Mouse (Mus musculus) limb, embryonic 13.5 days (tissue): ENCODE measurements around the gene Coa3. TPM values are rescaled to one million over a fixed set of nuclear protein-coding genes. Genes with fewer than 3 reads are reported as not detected.

Experiments used
- ATAC-seq: fragments of 200-750 bp; cut with Nextera tagmentation; 2 replicates; pipeline ENCODE4 v1.8.0; 2017; ENCODE audit warnings: low read depth, moderate number of reproducible peaks, moderate TSS enrichment; ENCODE audit not compliant: low FRiP score
- H3K27ac ChIP-seq: fragments of 300-500 bp; sonication (generic); 2 replicates; pipeline ENCODE4 v1.5.1; 2015; ENCODE audit warnings: inconsistent platforms, mild to moderate bottlenecking, moderate library complexity
- H3K27me3 ChIP-seq: fragments of 300-500 bp; sonication (generic); 2 replicates; pipeline ENCODE4 v1.6.1; 2015; ENCODE audit warnings: mild to moderate bottlenecking, inconsistent platforms
- H3K36me3 ChIP-seq: fragments of 300-500 bp; sonication (generic); 2 replicates; pipeline ENCODE4 v1.6.1; 2015; ENCODE audit warnings: inconsistent platforms, mild to moderate bottlenecking, moderate library complexity
- H3K4me1 ChIP-seq: fragments of 300-500 bp; sonication (generic); 2 replicates; pipeline ENCODE4 v1.6.1; 2015; ENCODE audit warnings: inconsistent platforms
- H3K4me2 ChIP-seq: fragments of 300-500 bp; sonication (generic); replicated peaks from 2 replicates; pipeline ENCODE4 v1.6.1; 2015; ENCODE audit warnings: inconsistent platforms, mild to moderate bottlenecking, moderate library complexity
- H3K4me3 ChIP-seq: fragments of 300-500 bp; sonication (generic); 2 replicates; pipeline ENCODE4 v1.5.1; 2015; ENCODE audit warnings: moderate library complexity, mild to moderate bottlenecking, inconsistent platforms
- H3K9ac ChIP-seq: fragments of 300-500 bp; sonication (generic); 2 replicates; pipeline ENCODE4 v1.6.1; 2015; ENCODE audit warnings: mild to moderate bottlenecking, inconsistent platforms
- H3K9me3 ChIP-seq: fragments of 300-500 bp; sonication (generic); 2 replicates; pipeline ENCODE4 v1.6.1; 2016; ENCODE audit warnings: inconsistent platforms
- WGBS: fragments of 180-500 bp; shearing (Covaris S2); methylation state at CpG from one replicate; pipeline ENCODE4 v1.1.7; 2015; 5-methylcytosine and 5-hydroxymethylcytosine counted together
- polyA plus RNA-seq: library from polyadenylated mRNA; unstranded; fragments of >200 nt; fragmentation: Nextera tagmentation; extraction: Ambion mirVana; gene quantifications from 2 replicates; pipeline ENCODE4 v1.2.1, GENCODE M21; 2015

Coa3 gene
- polyA plus RNA-seq, 1 experiment from 2014 or later: 175 TPM

- Histone ChIP-seq H3K9me3 (no peaks in the 10 kb centered on the region), H3K9ac (no peak overlapping the region), H3K4me2 (no peak overlapping the region), H3K4me3 (no peak overlapping the region), H3K36me3 (no peaks in the 10 kb centered on the region), H3K27ac (no peak overlapping the region), H3K4me1 (no peaks in the 10 kb centered on the region), H3K27me3 (0 out of 2 replicates have a peak, but pooled peaks cover 5% of the 10 kb centered on the region)
- 84% methylated on average over 3 of the region's 3 CpGs for WGBS
- no peak for ATAC-seq
These were observed 32.2 kb upstream of the Coa3 start for GRCm38 (mm10) chr11:101311083-101311482.

- Histone ChIP-seq H3K36me3 (no peaks in the 10 kb centered on the region), H3K27ac (no peak overlapping the region), H3K27me3 (0 out of 2 replicates have a peak, but pooled peaks cover 5% of the 10 kb centered on the region), H3K9ac (no peak overlapping the region), H3K4me3 (no peak overlapping the region), H3K4me1 (no peaks in the 10 kb centered on the region), H3K9me3 (no peaks in the 10 kb centered on the region), H3K4me2 (no peak overlapping the region)
- no peak for ATAC-seq
- whole genome bisulfite sequencing: 35% methylated on average over 5 of the region's 5 CpGs
These were observed 28.8 kb upstream of the Coa3 start for GRCm38 (mm10) chr11:101307744-101308143.

- Histone ChIP-seq H3K4me2 (peak within 1 kb of the TSS; percentile 99), H3K27me3 (no peaks in the 10 kb centered on the region), H3K9me3 (no peaks in the 10 kb centered on the region), H3K27ac (peak within 1 kb of the TSS; percentile 44; the same call in 1 of the 2 replicates), H3K9ac (peak within 1 kb of the TSS; percentile 93), H3K4me1 (peaks cover 16% of the 10 kb centered on the region), H3K4me3 (peak within 1 kb of the TSS; percentile 93), H3K36me3 (peaks cover 15% of the 10 kb centered on the region)
- peak; percentile 94 for ATAC-seq
- 5% methylated on average over 39 of the region's 39 CpGs for WGBS
These were observed 23.3 kb upstream of the Coa3 start, which contains the start of gene Becn1 for GRCm38 (mm10) chr11:101302004-101302798. TSS of gene Becn1 (minus strand) at chr11:101302286.

GRCm38 (mm10) chr11:101301299-101302003 is 22.5 kb upstream of the Coa3 start:
- H3K9ac ChIP-seq: peak overlapping the region; percentile 93
- peaks cover 15% of the 10 kb centered on the region for H3K36me3 ChIP-seq
- WGBS: 11% methylated on average over 26 of the region's 26 CpGs
- H3K27me3 ChIP-seq: no peaks in the 10 kb centered on the region
- ATAC-seq: peak; percentile 17
- peak overlapping the region; percentile 44; the same call in 1 of the 2 replicates for H3K27ac ChIP-seq
- peak overlapping the region; percentile 99 for H3K4me2 ChIP-seq
- H3K9me3 ChIP-seq: no peaks in the 10 kb centered on the region
- H3K4me3 ChIP-seq: peak overlapping the region; percentile 93
- H3K4me1 ChIP-seq: peaks cover 16% of the 10 kb centered on the region

GRCm38 (mm10) chr11:101300881-101301280 is 22.0 kb upstream of the Coa3 start:
- Histone ChIP-seq H3K36me3 (peaks cover 15% of the 10 kb centered on the region), H3K27ac (no peak overlapping the region), H3K27me3 (no peaks in the 10 kb centered on the region), H3K9me3 (no peaks in the 10 kb centered on the region), H3K4me1 (peaks cover 16% of the 10 kb centered on the region), H3K9ac (peak overlapping the region; percentile 93), H3K4me3 (peak overlapping the region; percentile 93), H3K4me2 (peak overlapping the region; percentile 99)
- ATAC-seq: no peak
- 69% methylated on average over 7 of the region's 7 CpGs for WGBS

- no peaks in the 10 kb centered on the region for H3K27me3 ChIP-seq
- no peaks in the 10 kb centered on the region for H3K9me3 ChIP-seq
- no peak overlapping the region for H3K27ac ChIP-seq
- WGBS: 92% methylated on average over 8 of the region's 8 CpGs
- ATAC-seq: no peak
- H3K36me3 ChIP-seq: peaks cover 69% of the 10 kb centered on the region
- H3K4me2 ChIP-seq: no peak overlapping the region
- H3K4me1 ChIP-seq: peaks cover 1% of the 10 kb centered on the region
- no peak overlapping the region for H3K9ac ChIP-seq
- H3K4me3 ChIP-seq: no peak overlapping the region
These were observed 16.3 kb upstream of the Coa3 start for GRCm38 (mm10) chr11:101295191-101295590.

- H3K9me3 ChIP-seq: no peaks in the 10 kb centered on the region
- WGBS: 94% methylated on average over 8 of the region's 8 CpGs
These were observed 12.3 kb upstream of the Coa3 start for GRCm38 (mm10) chr11:101291231-101291630.

GRCm38 (mm10) chr11:101287306-101287705 is 8.4 kb upstream of the Coa3 start:
- Histone ChIP-seq H3K27ac (no peak overlapping the region), H3K4me3 (no peak overlapping the region), H3K9ac (no peak overlapping the region), H3K36me3 (peaks cover 58% of the 10 kb centered on the region), H3K4me2 (no peak overlapping the region), H3K27me3 (no peaks in the 10 kb centered on the region), H3K9me3 (no peaks in the 10 kb centered on the region), H3K4me1 (no peaks in the 10 kb centered on the region)
- ATAC-seq: no peak
- WGBS: 87% methylated on average over 9 of the region's 9 CpGs

More at GRCm38 (mm10) chr11:101291231-101291630, 12.3 kb upstream of the Coa3 start:
- Histone ChIP-seq H3K27me3 (no peaks in the 10 kb centered on the region), H3K4me3 (no peak overlapping the region), H3K4me1 (no peaks in the 10 kb centered on the region), H3K27ac (no peak overlapping the region), H3K9ac (no peak overlapping the region), H3K4me2 (no peak overlapping the region), H3K36me3 (peaks cover 86% of the 10 kb centered on the region)
- ATAC-seq: no peak

GRCm38 (mm10) chr11:101283805-101284204 is 4.9 kb upstream of the Coa3 start:
- Histone ChIP-seq H3K36me3 (peaks cover 23% of the 10 kb centered on the region), H3K9ac (no peak overlapping the region), H3K27me3 (0 out of 2 replicates have a peak, but pooled peaks cover 4% of the 10 kb centered on the region), H3K27ac (no peak overlapping the region), H3K4me1 (peaks cover 6% of the 10 kb centered on the region; the same call in 1 of the 2 replicates), H3K4me2 (no peak overlapping the region), H3K4me3 (no peak overlapping the region), H3K9me3 (no peaks in the 10 kb centered on the region)
- WGBS: 71% methylated on average over 4 of the region's 4 CpGs
- ATAC-seq: no peak

- 32% methylated on average over 5 of the region's 5 CpGs for WGBS
- ATAC-seq: no peak
- peak overlapping the region; percentile 31; the same call in 1 of the 2 replicates for H3K9ac ChIP-seq
- no peak overlapping the region for H3K4me2 ChIP-seq
- H3K36me3 ChIP-seq: peaks cover 16% of the 10 kb centered on the region
- H3K9me3 ChIP-seq: no peaks in the 10 kb centered on the region
- no peak overlapping the region for H3K4me3 ChIP-seq
- H3K4me1 ChIP-seq: peaks cover 10% of the 10 kb centered on the region
- no peak overlapping the region for H3K27ac ChIP-seq
- H3K27me3 ChIP-seq: 0 out of 2 replicates have a peak, but pooled peaks cover 4% of the 10 kb centered on the region
These were observed 4.0 kb upstream of the Coa3 start for GRCm38 (mm10) chr11:101282896-101283295.

- Histone ChIP-seq H3K36me3 (peaks cover 16% of the 10 kb centered on the region), H3K9me3 (no peaks in the 10 kb centered on the region), H3K4me2 (no peak overlapping the region), H3K4me3 (no peak overlapping the region), H3K27ac (no peak overlapping the region), H3K4me1 (peaks cover 27% of the 10 kb centered on the region), H3K9ac (no peak overlapping the region), H3K27me3 (peaks cover 12% of the 10 kb centered on the region; the same call in 1 of the 2 replicates)
- WGBS: 60% methylated on average over 7 of the region's 7 CpGs
- ATAC-seq: no peak
These were observed 1.9 kb upstream of the Coa3 start for GRCm38 (mm10) chr11:101280837-101281236.

- H3K9me3 ChIP-seq: no peaks in the 10 kb centered on the region
- peak overlapping the region; percentile 77 for H3K4me2 ChIP-seq
- peak; percentile 35; the same call in 1 of the 2 replicates for ATAC-seq
- H3K9ac ChIP-seq: peak overlapping the region; percentile 43; the same call in 1 of the 2 replicates
- H3K36me3 ChIP-seq: peaks cover 14% of the 10 kb centered on the region
- 56% methylated on average over 14 of the region's 14 CpGs for WGBS
- H3K4me1 ChIP-seq: peaks cover 27% of the 10 kb centered on the region
- no peak overlapping the region for H3K27ac ChIP-seq
- peak overlapping the region; percentile 72 for H3K4me3 ChIP-seq
- peaks cover 16% of the 10 kb centered on the region; the same call in 1 of the 2 replicates for H3K27me3 ChIP-seq
These were observed 267 bp upstream of the Coa3 start for GRCm38 (mm10) chr11:101279193-101279569.
